Mouse (Mus musculus) cerebellum, adult (tissue): ENCODE results near the gene Sema4a.
A peak's percentile ranks its signal among the peaks of the same experiment; 100 is the strongest.

ENCODE experiments used
- ATAC-seq: cut with Nextera tagmentation; 2 replicates; pipeline ENCODE4 v1.9.2; 2017; ENCODE audit warnings: mild to moderate bottlenecking, moderate library complexity, mixed read lengths; ENCODE audit not compliant: insufficient number of reproducible peaks, low FRiP score, low TSS enrichment

Gene Sema4a

DNA sequence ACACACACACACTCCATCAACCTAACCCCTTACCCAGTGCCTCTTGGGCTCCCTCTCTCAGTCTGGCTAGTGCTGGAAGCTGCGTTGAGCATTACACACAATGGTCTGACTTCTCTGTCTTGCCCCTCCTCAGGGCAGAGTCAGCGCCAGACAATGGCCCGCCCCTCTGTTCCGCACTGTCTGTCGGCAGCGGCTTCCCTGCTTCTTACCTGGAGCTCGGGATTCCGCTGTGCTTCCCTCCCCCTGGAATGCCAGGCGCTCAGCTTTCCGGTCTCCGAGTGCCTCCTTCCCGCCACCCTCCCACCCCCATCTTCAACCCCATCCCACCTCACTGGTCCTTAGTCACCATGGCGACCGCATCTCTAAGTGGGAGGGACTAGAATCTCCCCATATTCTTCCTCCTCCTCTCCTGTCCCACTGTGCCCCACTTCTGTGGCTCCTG lies 2.2 kb downstream of the Sema4a start:
- ATAC-seq, result no peak

DNA sequence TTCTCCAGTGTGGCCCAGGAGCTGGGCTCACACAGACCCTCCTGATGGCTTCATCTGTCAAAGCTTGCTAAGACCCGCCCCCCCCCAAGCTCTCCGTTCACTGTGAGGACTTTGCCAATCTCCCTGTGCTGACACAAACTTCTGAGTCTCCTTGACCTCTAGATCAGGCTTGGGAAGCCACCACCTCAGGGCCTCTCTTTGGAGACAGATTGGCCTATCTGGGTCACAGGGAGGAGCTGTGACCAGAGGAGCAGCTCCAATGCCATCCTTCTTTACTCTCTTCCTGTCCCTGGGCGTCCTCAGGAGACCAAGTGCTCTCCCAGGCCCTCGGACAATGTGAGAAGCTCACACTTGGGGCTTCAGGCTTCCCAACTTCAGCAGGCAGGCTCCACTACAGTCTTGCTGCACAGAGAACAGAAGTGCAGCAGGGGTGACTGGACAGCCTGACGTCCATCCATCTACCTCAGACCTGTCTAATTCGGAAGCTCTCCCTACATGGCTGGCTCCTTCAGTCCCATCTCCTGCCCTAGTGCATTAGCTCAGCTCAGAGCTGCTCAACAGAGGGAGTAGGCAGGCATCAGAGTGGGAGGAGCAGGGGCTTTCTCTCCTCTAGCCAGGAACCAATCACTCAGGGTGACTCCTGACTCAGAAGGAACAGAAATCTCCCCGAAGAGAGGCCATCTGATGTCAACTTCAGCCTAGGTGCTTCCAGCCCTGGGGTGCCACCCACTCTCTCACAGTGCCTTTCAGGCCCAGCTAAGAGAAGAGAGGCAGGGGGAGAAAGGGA lies 4.0 kb downstream of the Sema4a start:
- no peak for ATAC-seq

DNA sequence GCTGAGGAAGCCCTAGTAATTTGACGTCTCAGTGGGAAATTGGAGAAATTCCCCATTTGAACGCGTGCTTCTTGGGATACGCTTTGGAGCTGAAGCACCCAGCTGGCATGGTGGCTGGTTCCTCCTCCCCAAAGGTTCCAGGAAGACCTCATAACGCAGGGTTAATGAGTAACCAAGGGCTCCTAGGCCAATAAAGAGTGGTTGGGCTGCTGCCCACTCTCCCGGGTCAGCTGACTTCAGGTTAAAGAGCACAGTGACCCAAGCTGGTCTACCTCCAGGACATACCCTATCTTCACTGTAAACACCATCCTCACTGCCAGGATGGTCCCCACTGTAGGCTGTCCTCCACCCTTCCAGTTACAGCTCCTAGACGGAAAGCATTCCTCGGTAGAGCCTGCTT lies 4.7 kb downstream of the Sema4a start:
- no peak for ATAC-seq

DNA sequence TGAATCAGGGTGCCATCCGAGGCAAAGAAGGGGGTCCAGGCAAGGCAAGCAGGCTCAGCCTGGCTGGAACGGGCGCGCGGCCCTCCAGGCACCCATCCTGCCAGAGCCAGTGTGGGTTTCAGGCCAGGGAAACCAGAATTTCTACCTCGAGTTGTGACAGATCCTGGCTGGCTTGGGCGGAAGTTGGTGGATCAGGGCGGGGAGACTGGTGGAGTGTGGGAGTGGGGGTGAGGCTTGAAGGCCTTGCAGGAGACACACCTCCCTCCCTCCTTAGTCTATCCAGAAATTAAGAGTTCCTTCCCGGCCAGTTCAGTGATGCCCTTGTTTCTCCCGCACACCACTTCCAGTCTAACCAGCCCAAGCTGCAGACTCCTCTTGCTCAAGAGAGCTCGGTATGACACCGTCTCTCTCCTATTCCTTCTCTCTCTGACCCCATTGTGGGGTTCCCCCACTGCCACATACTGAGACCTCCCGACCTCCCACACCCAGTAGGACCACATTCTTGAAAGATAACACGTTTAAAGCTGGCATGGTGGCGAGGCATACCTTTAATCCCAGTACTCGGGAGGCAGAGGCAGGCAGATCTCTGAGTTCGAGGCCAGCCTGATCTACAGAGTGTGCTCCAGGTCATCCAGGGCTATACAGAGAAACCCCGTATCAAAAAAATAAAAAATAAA lies 5.3 kb downstream of the Sema4a start:
- no peak for ATAC-seq

DNA sequence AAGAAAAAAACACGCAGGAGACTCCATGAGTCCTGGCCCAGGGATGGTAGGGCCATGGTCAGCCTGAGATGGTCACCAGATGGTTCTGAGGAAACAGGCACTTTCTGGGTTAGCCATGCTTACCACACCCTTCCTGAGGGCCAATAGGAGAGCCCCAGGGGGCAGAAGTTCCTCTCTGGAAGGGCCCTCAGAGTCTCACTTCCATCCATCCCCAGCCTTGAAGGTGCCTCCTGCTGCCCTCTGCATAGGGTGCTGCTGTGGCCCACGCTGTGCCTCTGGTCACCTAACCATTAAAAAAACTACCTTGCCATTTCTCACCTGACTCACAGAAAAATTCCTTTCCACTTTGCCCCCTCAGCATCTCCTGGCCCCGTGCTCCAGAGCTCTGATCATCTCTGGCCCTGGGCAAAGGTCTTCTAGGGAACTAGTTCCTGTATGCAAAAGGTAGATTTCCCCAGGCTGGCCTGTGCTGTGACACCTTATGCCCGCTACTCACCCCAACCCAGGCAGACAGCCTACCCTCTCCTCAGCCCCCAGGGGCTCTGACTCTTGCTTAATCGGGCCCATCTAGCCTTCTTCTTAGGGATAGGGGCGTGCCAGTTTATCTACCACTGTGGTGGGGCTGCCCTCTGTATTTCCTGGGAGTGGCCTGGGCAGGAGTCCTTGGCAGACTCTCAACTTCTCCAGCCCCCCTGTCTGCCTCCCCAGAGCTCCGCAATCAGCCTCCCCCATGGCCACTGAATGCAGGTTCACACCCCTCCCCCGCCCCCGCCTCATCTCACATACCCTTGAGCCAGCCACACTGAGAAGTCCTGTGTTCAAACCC lies 6.0 kb downstream of the Sema4a start:
- ATAC-seq, result no peak

DNA sequence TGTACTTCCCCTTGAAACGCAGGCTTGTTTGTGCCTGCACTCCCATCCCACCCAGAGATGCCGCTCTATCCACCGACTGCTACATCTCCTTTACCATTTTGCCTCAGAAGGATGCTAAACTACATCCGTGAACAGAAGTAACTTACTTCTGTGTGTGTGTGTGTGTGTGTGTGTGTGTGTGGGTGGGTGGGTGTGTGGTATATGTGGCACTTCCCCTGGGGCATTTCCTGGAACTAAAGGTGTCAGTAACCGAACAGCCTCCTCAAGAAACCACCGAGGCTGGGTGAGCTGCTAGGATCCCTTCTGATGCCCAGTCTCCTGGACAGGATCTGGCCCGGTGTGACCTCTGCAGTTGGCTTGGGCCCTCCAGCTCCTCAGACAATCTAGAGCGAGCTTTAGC lies 7.0 kb downstream of the Sema4a start:
- no peak for ATAC-seq

DNA sequence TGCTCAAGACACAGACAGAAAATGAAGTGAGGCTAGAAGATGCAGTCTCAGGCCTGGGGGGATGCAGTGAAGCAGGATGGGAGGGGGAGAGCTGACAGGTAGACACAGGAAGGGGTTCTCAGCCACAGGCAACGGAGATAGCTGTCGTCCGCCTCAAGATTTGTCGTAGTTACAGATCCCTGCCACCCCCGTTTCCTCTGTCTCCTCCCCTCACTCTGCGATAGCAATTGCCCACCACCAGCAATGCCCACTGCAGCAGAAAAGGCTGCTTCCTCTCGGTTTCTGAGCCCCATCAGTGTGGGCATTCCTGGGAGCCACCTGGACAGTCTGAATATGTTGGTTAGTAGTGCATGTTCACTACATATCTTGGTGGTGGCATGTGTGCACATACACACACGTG lies 7.6 kb downstream of the Sema4a start:
- ATAC-seq, result no peak

DNA sequence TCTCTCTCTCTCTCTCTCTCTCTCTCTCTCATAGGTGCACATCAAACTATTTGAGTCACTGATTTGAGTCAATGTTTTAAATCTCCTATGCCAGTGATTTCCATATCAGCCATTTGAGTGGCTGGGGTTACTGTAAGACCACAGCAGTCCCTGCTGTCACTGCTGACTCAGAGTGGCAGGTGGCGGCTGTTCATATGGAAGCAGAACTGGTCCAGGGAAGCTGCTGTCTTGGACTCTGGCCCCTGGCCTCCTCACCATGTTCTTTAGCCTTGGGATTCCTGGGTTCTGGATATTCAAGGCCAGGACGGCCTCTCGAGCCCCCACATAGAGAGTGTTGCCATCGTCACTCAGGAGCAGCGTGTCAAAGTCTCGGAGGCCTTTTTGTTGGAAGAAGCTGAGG lies 8.3 kb downstream of the Sema4a start:
- no peak for ATAC-seq

DNA sequence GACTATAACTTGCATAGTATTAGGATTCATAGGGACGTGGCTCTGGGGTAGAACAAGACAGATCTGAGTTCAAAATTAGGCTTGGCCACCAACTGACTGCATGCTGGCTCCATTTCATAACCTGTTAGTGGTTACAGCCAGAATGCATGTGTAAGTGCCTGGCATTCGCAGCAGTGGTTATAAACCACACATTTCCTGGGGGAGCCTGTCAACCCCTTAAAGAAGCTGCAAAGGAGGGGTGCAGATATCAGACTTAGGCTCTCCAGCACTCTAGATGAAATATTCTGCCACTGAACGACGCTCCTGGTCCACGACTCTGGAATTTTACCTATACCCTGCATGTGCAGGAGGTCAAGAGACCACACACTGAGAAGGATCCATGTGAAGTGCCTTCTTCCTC lies 8.7 kb downstream of the Sema4a start:
- no peak for ATAC-seq

DNA sequence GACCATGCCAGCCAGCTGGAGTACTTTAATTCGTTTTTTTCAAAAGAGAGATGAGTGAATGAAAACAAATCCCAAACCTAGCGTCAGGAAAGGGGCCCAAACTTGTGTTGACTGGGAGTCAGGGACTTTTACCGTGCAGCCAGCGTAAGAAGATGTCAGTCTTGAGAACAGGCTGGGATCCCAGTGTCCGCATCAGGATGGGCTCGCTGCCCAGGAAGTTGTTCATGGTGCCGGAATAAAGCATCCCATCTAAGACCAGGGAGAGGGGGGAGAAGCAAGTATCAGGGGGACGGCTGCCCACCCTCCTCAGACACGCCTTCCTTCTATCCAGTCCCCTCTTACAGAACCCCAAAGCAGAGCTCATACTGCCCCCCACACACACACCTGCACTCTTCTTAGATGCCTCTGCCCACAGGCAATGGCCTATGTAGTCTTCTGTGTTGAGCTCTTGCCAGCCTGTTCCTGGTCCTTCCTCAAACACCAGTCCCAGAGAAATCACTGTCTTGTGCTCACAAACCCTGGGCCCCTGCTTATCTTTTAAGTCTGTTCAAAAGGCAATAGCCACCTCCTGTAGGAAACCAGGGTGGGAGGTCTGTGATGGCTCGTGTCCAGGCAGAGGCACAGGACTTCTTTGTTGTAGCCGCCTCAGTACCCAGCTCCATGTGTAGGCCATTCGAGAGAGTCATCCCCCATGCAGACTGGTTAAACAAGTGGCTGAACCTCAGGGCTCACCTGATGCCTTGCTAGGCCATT lies 10.4 kb downstream of the Sema4a start:
- no peak for ATAC-seq

DNA sequence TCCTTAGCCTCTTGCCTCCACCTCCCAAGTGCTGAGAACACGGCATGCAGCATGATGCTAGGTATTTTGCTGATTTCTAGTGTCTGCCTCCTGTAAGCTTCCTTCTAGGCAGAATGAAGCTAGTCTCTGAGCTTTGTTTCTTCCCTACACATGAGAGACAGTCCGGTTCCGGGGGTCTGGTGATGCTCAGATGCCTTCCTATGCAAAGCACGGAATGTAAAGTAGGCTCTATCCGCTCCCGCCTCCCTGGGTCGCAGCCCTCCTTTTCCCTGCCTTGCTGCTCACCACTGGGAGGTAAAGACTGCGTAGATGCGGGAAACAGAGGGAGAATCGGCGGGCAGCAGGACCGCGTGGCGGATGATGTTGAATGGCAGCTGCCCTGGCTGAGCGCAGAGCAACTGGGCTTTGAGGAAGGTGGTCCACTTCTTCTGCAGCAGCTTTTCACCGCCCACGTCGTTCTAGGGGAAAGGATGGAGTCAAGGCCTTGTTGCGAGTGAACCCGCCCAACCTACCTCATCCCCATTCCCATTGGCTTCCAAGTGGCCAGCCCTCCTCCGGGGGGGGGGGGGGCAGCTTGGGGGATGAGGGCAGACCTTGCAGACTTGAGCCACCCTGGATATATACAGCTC lies 11.5 kb downstream of the Sema4a start:
- ATAC-seq, result peak; percentile 72; the same call in 1 of the 2 replicates

DNA sequence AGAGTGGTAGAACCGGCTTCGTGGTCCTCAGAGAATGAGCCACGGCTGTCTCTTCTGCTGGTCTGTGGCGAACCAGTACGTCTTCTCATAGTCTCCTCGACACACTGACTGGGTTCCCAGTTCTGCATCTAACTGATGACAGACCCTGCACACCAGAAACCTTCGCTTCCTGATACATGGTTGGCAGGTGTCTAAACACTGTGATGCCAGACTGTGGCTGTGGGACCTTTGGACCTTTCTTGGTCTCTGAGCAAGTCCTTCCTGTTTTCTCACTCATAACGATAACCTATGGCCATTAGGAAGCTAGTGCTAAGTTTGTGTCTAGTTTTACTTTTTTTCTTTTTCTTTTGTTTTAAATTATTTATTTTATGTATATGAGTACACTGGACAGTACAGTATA lies 12.5 kb downstream of the Sema4a start:
- no peak for ATAC-seq

DNA sequence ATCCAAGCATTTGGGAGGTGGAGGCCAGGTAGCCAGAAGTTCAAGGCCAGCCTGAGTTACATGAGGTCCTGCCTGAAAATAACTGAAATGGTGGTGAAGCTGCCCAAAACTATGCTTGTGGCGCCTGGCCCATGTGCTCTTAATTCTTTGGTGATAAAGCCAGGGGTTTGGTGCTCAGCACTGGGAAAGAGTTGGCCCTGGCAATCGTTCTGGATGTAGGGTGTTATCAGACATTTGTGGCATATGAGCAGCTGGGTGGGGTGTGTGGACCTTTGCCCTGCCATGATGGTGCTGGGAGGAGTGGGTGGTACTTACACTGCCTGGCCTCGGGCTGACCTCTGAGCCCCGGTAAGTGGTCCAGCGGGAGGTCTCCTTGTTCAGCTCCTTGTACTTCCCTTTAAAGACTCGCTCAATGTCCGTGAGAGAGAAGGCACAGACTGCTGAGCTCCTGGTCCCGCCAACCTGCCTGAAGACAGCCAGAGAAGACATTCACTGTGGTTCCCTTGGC lies 13.3 kb downstream of the Sema4a start:
- ATAC-seq, result no peak

DNA sequence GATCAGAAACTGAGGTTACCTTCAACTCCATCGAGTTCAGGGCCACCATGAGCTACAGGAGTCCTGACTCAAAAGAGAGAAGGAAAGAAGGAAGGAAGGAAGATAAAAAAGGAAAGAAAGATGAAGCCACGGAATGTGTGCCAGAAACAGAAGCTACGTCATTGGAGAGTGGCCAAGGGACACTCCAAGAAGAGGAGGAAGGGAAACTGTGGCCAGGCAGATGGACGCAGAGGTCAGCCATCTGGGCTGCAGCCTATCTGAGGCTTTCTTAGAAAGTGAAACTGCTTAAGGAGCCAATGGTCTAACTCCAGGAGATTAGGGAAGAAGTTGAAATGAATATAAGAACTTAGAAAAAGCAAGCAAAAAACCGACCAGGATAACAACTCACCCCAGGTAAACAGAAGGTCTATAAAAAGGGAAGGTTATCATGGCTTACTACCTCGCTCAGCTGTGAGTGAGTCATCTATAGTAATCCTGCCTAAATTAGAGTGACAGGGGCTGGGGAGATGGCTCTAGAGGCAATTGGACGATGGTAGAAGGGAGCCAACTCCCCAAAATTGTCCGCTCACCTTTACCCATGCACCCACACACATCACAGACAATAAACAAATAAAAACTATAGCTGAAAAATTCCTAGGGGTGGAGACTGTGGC lies 14.4 kb downstream of the Sema4a start:
- ATAC-seq, result no peak

DNA sequence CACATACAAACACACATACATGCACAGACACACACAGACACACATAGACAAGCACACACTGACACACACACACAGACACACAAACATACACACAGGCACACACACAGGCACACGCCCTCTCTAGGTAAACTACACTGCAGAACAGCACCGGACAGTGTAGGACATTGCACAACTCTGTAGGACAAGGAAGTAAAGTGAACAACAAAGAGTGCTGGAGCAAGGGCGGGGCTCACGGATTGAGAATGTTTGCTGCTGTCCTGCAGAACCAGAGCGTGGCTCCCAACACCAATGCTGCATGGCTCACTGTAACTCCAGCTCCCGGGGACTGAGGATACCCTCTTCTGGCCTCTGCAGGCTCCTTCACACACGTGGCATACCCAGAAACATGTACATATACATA lies 18.1 kb downstream of the Sema4a start:
- ATAC-seq, result no peak

DNA sequence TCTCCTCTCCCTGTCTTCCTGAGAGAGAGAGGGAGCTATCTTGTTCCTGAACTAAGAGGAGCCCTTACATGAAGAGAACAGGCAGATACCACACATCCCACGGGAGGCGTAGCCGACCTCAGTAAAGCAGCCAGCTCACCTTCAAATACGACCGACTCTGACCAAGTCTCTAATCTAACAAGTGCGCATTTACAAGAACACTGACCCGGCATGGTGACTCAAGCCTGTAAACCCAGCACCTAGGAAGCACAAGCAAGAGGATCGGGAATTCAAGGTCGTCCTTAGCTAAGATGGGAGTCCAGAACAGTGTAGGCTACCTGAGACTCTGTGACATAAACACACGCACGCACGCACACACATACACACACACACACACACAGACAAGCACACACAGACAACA lies 18.5 kb downstream of the Sema4a start:
- no peak for ATAC-seq

DNA sequence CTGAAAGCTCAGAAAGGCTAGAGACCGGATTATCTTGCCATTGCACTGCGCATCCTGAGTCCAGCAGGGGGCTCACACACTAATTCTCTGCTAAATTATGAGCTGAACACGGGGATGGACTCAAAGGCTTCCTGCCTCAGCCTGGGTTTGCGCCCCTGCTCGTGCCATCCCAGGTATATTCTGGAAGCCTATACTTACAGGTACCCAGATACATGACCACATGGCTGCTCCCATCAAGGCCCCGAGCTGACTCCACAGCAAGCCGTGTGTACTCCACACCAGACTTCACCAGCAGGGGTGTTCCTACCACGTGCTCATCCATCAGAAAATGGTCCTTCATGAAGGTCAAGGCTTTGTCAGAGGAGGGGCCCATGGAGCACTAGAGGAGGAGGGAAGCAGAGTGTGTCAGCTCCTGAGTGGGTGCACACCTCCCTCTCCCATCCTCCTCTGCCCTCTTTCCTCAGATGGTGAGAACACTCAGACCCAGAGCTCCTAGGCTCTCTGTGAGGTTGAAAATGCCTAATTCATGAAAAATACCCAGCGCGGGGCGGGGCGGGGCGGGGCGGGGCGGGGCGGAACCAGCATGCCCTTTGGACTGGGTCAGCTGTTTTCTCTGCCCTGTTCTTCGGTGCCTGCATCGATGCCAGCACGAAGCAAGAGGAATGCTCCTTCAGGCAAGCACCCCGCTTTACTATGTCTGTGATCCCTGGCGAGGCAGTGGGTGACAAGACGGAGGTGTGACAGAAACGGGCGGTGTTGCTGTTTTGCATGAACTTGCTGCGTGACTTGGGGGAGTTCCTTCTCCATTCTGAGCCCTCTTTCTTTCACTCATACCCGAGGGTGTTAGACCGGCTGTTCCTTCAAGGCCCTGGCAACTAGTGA lies 20.2 kb downstream of the Sema4a start:
- ATAC-seq, result no peak

DNA sequence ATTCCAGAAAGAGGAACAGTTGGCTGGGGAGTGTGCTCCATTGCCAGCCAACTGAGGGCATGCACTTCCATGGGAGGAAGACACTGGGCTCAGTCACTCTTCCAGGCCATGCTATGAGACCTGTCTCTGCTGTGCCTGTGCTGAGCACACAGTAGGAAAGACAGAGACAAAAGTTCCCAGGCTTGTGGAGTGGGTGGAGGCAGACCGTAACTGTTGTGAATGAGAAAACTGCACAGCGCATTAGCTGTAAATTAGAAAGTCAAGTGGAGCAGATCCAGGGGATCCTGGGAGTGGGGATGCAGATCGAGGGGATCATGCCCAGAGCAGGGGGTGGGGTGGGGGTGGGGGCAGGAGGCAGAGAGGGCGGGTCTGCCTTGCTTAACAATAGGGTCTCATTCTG lies 21.4 kb downstream of the Sema4a start:
- no peak for ATAC-seq
